Mouse (Mus musculus) kidney, postnatal 0 days (tissue): Measurements from ENCODE around the gene Cys1. TPM values are rescaled to one million over a fixed set of nuclear protein-coding genes. Genes with fewer than 3 reads are reported as not detected.

ENCODE experiments used
- ATAC-seq: fragments of 200-750 bp; cut with Nextera tagmentation; replicated peaks from 2 replicates; pipeline ENCODE4 v1.8.0; 2017; ENCODE audit warnings: low read depth, moderate number of reproducible peaks, moderate TSS enrichment, moderate library complexity; ENCODE audit not compliant: low FRiP score
- DNase-seq: peaks from one replicate; pipeline ENCODE4 v3.0.0-alpha.2; 2016; ENCODE audit warnings: low spot score
- H3K27ac ChIP-seq: fragments of 300-500 bp; sonication (generic); 2 replicates; pipeline ENCODE4 v1.5.1; 2014; ENCODE audit warnings: mild to moderate bottlenecking
- H3K27me3 ChIP-seq: fragments of 300-500 bp; sonication (generic); 2 replicates; pipeline ENCODE4 v1.6.1; 2014; ENCODE audit warnings: low read length, mixed read lengths; ENCODE audit not compliant: insufficient read depth
- H3K36me3 ChIP-seq: fragments of 300-500 bp; sonication (generic); 2 replicates; pipeline ENCODE4 v1.6.1; 2014; ENCODE audit warnings: low read length, mixed read lengths; ENCODE audit not compliant: insufficient read depth
- H3K4me1 ChIP-seq: fragments of 300-500 bp; sonication (generic); replicated peaks from 2 replicates; pipeline ENCODE4 v1.6.1; 2014; ENCODE audit warnings: antibody characterized with exemption, low read length, mixed read lengths; ENCODE audit not compliant: insufficient read depth
- H3K4me2 ChIP-seq: fragments of 300-500 bp; sonication (generic); 2 replicates; pipeline ENCODE4 v1.6.1; 2014; ENCODE audit warnings: mild to moderate bottlenecking, low read length, moderate library complexity, mixed read lengths
- H3K4me3 ChIP-seq: fragments of 300-500 bp; sonication (generic); replicated peaks from 2 replicates; pipeline ENCODE4 v1.5.1; 2014; ENCODE audit warnings: low read depth, low read length
- H3K9ac ChIP-seq: fragments of 300-500 bp; sonication (generic); 2 replicates; pipeline ENCODE4 v1.6.1; 2014; ENCODE audit warnings: low read depth, low read length
- H3K9me3 ChIP-seq: fragments of 300-500 bp; sonication (generic); replicated peaks from 2 replicates; pipeline ENCODE4 v1.6.1; 2016; ENCODE audit warnings: low read length, inconsistent platforms, mixed read lengths
- CTCF ChIP-seq: IDR thresholded peaks from 2 replicates; pipeline ENCODE4 v1.5.1; 2016; ENCODE audit warnings: antibody characterized with exemption, low read depth, mild to moderate bottlenecking, moderate library complexity
- WGBS: fragments of 180-500 bp; shearing (Covaris S2); extraction: QIAGEN DNeasy Blood & Tissue Kit; methylation state at CpG from one replicate; pipeline ENCODE4 v1.1.7; 2014; 5-methylcytosine and 5-hydroxymethylcytosine counted together
- polyA plus RNA-seq: library from polyadenylated mRNA; unstranded; fragments of >200 nt; fragmentation: Nextera tagmentation; extraction: Ambion mirVana; gene quantifications from 2 replicates; pipeline ENCODE4 v1.2.1, GENCODE M21; 2015

The Cys1 gene
- polyA plus RNA-seq: 16.2 and 16.4 TPM in 2 replicates

DNA sequence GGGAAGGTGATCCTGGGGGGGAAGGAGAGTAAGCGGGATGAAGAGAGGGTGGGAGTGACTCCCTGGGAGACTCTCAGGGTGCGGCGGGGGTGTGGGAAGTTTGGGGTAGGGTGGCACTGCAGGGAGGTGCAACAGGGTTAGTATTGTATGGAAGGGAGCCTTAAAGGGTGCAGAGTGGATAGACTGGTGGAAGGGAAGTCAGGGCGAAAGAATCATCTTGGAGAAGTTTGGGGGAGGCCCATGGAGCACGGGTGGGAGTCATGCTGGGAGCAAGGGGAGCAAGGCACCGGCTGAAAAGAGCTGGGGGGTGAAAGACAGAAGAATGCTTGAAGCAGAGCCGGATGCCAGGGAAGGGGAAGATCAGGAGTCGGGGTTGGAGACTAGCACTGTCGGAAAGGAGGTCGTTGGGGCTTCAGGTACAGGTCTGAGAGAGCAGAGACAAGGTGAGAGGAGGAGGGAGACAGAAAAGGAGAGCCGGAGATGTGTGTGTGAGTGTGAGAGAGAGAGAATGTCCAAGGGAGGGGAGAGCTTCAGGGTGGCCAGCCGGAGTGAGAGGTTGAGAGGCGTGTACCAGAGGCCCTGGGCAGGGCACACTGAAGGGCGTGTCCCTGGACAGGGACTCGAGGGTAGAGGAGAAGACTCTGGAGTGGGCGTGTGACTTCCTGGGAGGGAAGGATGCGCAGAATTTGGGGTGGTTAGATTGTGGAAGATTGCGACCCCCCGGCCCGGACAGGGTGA, at the start of gene Cys1:
Cys1 (minus strand) TSS at position 528 of the 738 bp plus-strand sequence.
- peak; percentile 71 for ATAC-seq
- Histone ChIP-seq H3K9me3 (no peaks in the 10 kb centered on the region), H3K9ac (peak within 1 kb of the TSS; percentile 82), H3K4me3 (peak within 1 kb of the TSS; percentile 61), H3K27ac (peak within 1 kb of the TSS; percentile 91), H3K4me2 (peak within 1 kb of the TSS; percentile 92), H3K36me3 (no peaks in the 10 kb centered on the region), H3K4me1 (peaks cover 20% of the 10 kb centered on the region), H3K27me3 (no peaks in the 10 kb centered on the region)
- no peak for TF ChIP-seq CTCF
- DNase-seq: no peak
- WGBS: 3% methylated on average over 20 of the region's 20 CpGs

- Histone ChIP-seq H3K4me1 (0 out of 2 replicates have a peak, but pooled peaks cover 7% of the 10 kb centered on the region), H3K27me3 (no peaks in the 10 kb centered on the region), H3K9ac (no peak overlapping the region), H3K4me2 (0 out of 2 replicates have a peak overlapping the region, but pooled peaks have one; percentile 21), H3K4me3 (no peak overlapping the region), H3K27ac (0 out of 2 replicates have a peak overlapping the region, but pooled peaks have one; percentile 60), H3K9me3 (no peaks in the 10 kb centered on the region), H3K36me3 (no peaks in the 10 kb centered on the region)
- 19% methylated on average over 2 of the region's 2 CpGs for WGBS
- TF ChIP-seq CTCF: no peak
- ATAC-seq (peak; percentile 77), DNase-seq (peak; percentile 67)
Measured at GRCm38 (mm10) chr12:24724369-24724768, 42.8 kb upstream of the Cys1 start.

DNA sequence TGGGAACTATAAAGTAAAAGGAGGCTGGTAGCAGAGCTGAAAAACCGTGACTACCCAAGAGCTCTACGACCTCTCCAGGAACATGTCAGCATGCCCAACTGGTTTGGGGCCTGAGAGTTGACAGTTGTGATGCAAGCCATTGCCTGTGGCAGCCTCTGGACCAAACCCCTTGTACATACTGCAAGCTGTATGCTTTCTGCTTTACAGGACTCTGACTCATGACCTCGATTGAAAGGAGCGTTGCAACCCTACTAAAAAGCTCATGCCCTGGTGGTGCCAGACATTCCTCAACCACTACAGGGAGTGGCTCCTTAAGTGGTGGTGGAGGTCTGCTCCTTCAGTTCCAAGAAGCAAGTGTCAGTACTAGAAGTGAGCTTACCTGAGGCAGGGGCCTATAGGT, 42.2 kb upstream of the Cys1 start:
- Histone ChIP-seq H3K9me3 (no peaks in the 10 kb centered on the region), H3K4me3 (no peak overlapping the region), H3K9ac (no peak overlapping the region), H3K36me3 (no peaks in the 10 kb centered on the region), H3K27ac (peak overlapping the region; percentile 60; the same call in 1 of the 2 replicates), H3K4me1 (0 out of 2 replicates have a peak, but pooled peaks cover 7% of the 10 kb centered on the region), H3K27me3 (no peaks in the 10 kb centered on the region), H3K4me2 (no peak overlapping the region)
- no peak for TF ChIP-seq CTCF
- DNase-seq: no peak
- 36% methylated on average over 4 of the region's 4 CpGs for WGBS
- no peak for ATAC-seq

GRCm38 (mm10) chr12:24723434-24723833, 41.8 kb upstream of the Cys1 start:
- Histone ChIP-seq H3K27ac (peak overlapping the region; percentile 60; the same call in 1 of the 2 replicates), H3K36me3 (no peaks in the 10 kb centered on the region), H3K27me3 (no peaks in the 10 kb centered on the region), H3K9ac (no peak overlapping the region), H3K9me3 (no peaks in the 10 kb centered on the region), H3K4me3 (no peak overlapping the region), H3K4me2 (no peak overlapping the region), H3K4me1 (0 out of 2 replicates have a peak, but pooled peaks cover 7% of the 10 kb centered on the region)
- 23% methylated on average over 2 of the region's 2 CpGs for WGBS
- ATAC-seq (no peak), DNase-seq (peak; percentile 46)
- TF ChIP-seq CTCF: no peak

DNA sequence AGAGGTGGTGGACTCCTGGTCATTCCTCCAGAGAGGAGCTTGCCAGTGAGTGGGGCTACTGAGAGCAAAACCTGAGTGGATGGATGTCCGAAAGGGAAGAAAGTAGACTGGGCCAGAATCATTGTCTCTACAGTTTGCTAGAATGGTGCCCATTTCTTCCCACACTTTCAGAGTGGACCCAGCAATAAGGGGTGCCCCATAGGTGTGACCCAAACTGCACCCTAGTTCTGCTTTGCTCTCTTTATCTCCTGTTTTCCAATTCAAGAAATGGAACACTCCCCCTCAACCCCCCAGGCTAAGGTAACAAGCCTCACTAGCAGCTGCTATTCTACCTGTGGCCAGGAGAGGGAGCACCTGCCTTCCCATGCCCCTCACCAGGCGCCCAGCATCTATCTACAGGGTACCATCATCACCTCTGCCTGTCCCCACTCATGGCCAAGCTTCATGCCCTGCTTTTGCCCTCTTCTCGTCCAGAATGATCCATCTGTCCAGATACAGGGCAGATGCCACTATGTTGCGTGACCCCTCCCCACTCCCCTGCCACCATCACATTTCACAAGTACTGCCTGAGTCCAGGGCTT, 35.2 kb upstream of the Cys1 start:
- Histone ChIP-seq H3K4me3 (no peak overlapping the region), H3K4me1 (no peaks in the 10 kb centered on the region), H3K27ac (no peak overlapping the region), H3K9me3 (no peaks in the 10 kb centered on the region), H3K36me3 (peaks cover 7% of the 10 kb centered on the region; the same call in 1 of the 2 replicates), H3K27me3 (no peaks in the 10 kb centered on the region), H3K4me2 (no peak overlapping the region), H3K9ac (no peak overlapping the region)
- ATAC-seq (peak; percentile 58; the same call in 1 of the 2 replicates), DNase-seq (peak; percentile 76)
- TF ChIP-seq CTCF: peak; percentile 87
- 54% methylated on average over 4 of the region's 4 CpGs for whole genome bisulfite sequencing

GRCm38 (mm10) chr12:24715268-24715896, 33.8 kb upstream of the Cys1 start:
- no peak for TF ChIP-seq CTCF
- DNase-seq: no peak
- no peak overlapping the region for H3K4me2 ChIP-seq
- no peak overlapping the region for H3K27ac ChIP-seq
- no peaks in the 10 kb centered on the region for H3K4me1 ChIP-seq
- H3K9ac ChIP-seq: no peak overlapping the region
- H3K4me3 ChIP-seq: no peak overlapping the region
- WGBS: 64% methylated on average over 2 of the region's 2 CpGs
- H3K36me3 ChIP-seq: peaks cover 10% of the 10 kb centered on the region; the same call in 1 of the 2 replicates
- ATAC-seq: no peak
- H3K27me3 ChIP-seq: no peaks in the 10 kb centered on the region
- no peaks in the 10 kb centered on the region for H3K9me3 ChIP-seq
